Mouse (Mus musculus) small intestine, adult 2 months (tissue): ENCODE data around the gene Ttpal.
"Not testable (repeated sequence)": the region's sequence is repeated elsewhere in the genome, so short reads cannot be mapped to it uniquely, and the experiment has no call there.

Experiments
- CTCF ChIP-seq: fragments of 200-500 bp; IDR thresholded peaks from 2 replicates; pipeline ENCODE4 v1.5.1; 2012; ENCODE audit warnings: low read depth, mild to moderate bottlenecking, control low read depth, inconsistent platforms, low read length, moderate library complexity, mixed read lengths; ENCODE audit not compliant: insufficient replicate concordance, insufficient read length; ENCODE audit errors: extremely low read depth
- POLR2A ChIP-seq: fragments of 200-500 bp; IDR thresholded peaks from 2 replicates; pipeline ENCODE4 v1.6.1; 2012; ENCODE audit warnings: low read depth, mild to moderate bottlenecking, control low read depth, inconsistent platforms, low read length, moderate library complexity

DNA sequence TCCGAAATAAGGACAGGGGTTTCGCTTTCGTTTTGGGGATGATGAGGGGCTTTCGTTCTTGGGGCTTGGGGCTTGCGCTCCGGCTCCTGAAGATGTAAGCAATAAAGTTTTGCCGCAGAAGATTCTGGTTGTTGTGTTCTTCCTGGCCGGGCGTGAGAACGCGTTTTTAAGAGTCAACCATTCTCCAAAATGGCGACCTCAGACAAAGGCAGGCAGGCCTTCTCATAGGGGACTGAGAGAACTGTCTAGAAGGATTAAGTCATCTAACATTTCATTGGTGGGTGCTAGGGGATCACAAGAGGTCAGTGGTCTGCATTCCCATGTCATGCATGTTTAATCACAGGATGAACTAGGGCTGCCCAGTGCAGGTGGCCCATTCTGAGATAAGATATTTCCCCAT, 53.6 kb downstream of the Ttpal start:
- TF ChIP-seq CTCF, POLR2A: not testable (repeated sequence)
